Mouse (Mus musculus) frontal cortex, postnatal 36 days (tissue): ENCODE measurements around the gene Gm10912.
"Not testable (repeated sequence)": the region's sequence is repeated elsewhere in the genome, so short reads cannot be mapped to it uniquely, and the experiment has no call there.

Experiments
- DNase-seq, 2 experiments: peaks; one replicate each; pipeline ENCODE4 v3.0.0; 2022; ENCODE audit warnings: low spot score in 2 of 2

Gene Gm10912

GRCm38 (mm10) chr2:104065526-104065925 lies at the start of gene Gm10912:
Gm10912 (plus strand) TSS chr2:104065826.
- DNase-seq = not testable (repeated sequence)

- no peak for DNase-seq
Measured at GRCm38 (mm10) chr2:104023096-104023495, 42.5 kb upstream of the Gm10912 start.

GRCm38 (mm10) chr2:104024656-104025055 lies 41.0 kb upstream of the Gm10912 start:
- no peak for DNase-seq

GRCm38 (mm10) chr2:104027458-104028138 lies 38.0 kb upstream of the Gm10912 start, which contains the start of gene Fbxo3:
Fbxo3 (plus strand) TSS chr2:104027721.
- peak; percentile 78 to 83 for DNase-seq

- peak in 1 of 2 experiments; percentile 24 for DNase-seq
Measured at GRCm38 (mm10) chr2:104028139-104028723, 37.4 kb upstream of the Gm10912 start, which contains the start of gene 4931422A03Rik. 4931422A03Rik (minus strand) TSS chr2:104028361.

- no peak for DNase-seq
Measured at GRCm38 (mm10) chr2:104029074-104029473, 36.6 kb upstream of the Gm10912 start.

GRCm38 (mm10) chr2:104030381-104030780 lies 35.2 kb upstream of the Gm10912 start:
- DNase-seq = no peak

- no peak for DNase-seq
Measured at GRCm38 (mm10) chr2:104032056-104032455, 33.6 kb upstream of the Gm10912 start.

- DNase-seq = peak; percentile 57 to 79
Measured at GRCm38 (mm10) chr2:104034832-104035472, 30.7 kb upstream of the Gm10912 start.

- DNase-seq = no peak
Measured at GRCm38 (mm10) chr2:104035595-104035994, 30.0 kb upstream of the Gm10912 start.

GRCm38 (mm10) chr2:104036316-104036715 lies 29.3 kb upstream of the Gm10912 start:
- DNase-seq = no peak

- DNase-seq = no peak
Measured at GRCm38 (mm10) chr2:104038236-104038635, 27.4 kb upstream of the Gm10912 start.

GRCm38 (mm10) chr2:104041632-104042031 lies 24.0 kb upstream of the Gm10912 start:
- no peak for DNase-seq

GRCm38 (mm10) chr2:104042766-104043165 lies 22.9 kb upstream of the Gm10912 start:
- no peak for DNase-seq

- DNase-seq = no peak
Measured at GRCm38 (mm10) chr2:104043624-104044478, 21.8 kb upstream of the Gm10912 start.

GRCm38 (mm10) chr2:104044479-104045080 lies 21.0 kb upstream of the Gm10912 start:
- DNase-seq = no peak

GRCm38 (mm10) chr2:104058381-104058780 lies 7.2 kb upstream of the Gm10912 start:
- DNase-seq = no peak

GRCm38 (mm10) chr2:104058954-104059353 lies 6.7 kb upstream of the Gm10912 start:
- DNase-seq = no peak

GRCm38 (mm10) chr2:104059786-104060185 lies 5.8 kb upstream of the Gm10912 start:
- peak; percentile 17 to 44 for DNase-seq

GRCm38 (mm10) chr2:104060996-104061395 lies 4.6 kb upstream of the Gm10912 start:
- DNase-seq = no peak

GRCm38 (mm10) chr2:104062665-104063064 lies 3.0 kb upstream of the Gm10912 start:
- no peak for DNase-seq
